ENCODE assay signal across 8 mouse cellular contexts in genomic region chr16:59846574-59846973, GRCm38 (mm10).
DNase-seq lines count a peak whose midpoint lies in the region; ATAC-seq and TF ChIP-seq lines count a peak whose summit lies in the region.

No protein-coding gene starts in this region.

- WGBS in midbrain, embryonic 10.5 days = 16% methylated on average over 3 of the region's 3 CpGs
- WGBS in midbrain, embryonic 16.5 days = 19% methylated on average over 3 of the region's 3 CpGs
- 20% methylated on average over 3 of the region's 3 CpGs for WGBS in midbrain, postnatal 0 days
- 13% methylated on average over 3 of the region's 3 CpGs for WGBS in thymus, adult 2 months

- H3K4me3 ChIP-seq in gastrocnemius, adult 2 months = no peak overlapping the region
- no peak overlapping the region for H3K4me3 ChIP-seq in midbrain, embryonic 10.5 days
- no peak overlapping the region for H3K4me3 ChIP-seq in midbrain, embryonic 16.5 days (ENCODE audit: low read depth, low read length)
- H3K4me3 ChIP-seq in midbrain, postnatal 0 days (ENCODE audit: low read depth, low read length) = no peak overlapping the region
- H3K4me3 ChIP-seq in thymus, adult 2 months (ENCODE audit: control insufficient read depth, insufficient read depth, low read length) = no peak overlapping the region

- no peak for TF ChIP-seq POLR2A in thymus, adult 2 months (IDR thresholded peaks at IDR 0.05; ENCODE audit: control insufficient read depth, extremely low read depth, insufficient read depth, low read length, poor library complexity)

- ATAC-seq in midbrain, embryonic 16.5 days = no peak
- no peak for ATAC-seq in midbrain, postnatal 0 days (ENCODE audit: low FRiP score)

- H3K9ac ChIP-seq in midbrain, embryonic 16.5 days (ENCODE audit: low read depth, low read length) = no peak overlapping the region
- H3K9ac ChIP-seq in midbrain, postnatal 0 days (replicated peaks; ENCODE audit: low read length, poor library complexity, severe bottlenecking) = no peak overlapping the region

- H3K4me2 ChIP-seq in midbrain, embryonic 16.5 days (ENCODE audit: low read length) = no peak overlapping the region
- H3K4me2 ChIP-seq in midbrain, postnatal 0 days (ENCODE audit: low read depth, low read length, poor library complexity, severe bottlenecking) = no peak overlapping the region

- no peaks in the 10 kb centered on the region for H3K9me3 ChIP-seq in midbrain, embryonic 10.5 days (replicated peaks)
- H3K9me3 ChIP-seq in midbrain, embryonic 16.5 days (replicated peaks; ENCODE audit: control insufficient read depth, low read length, poor library complexity, severe bottlenecking) = no peaks in the 10 kb centered on the region; the same call in 1 of the 2 replicates
- no peaks in the 10 kb centered on the region for H3K9me3 ChIP-seq in midbrain, postnatal 0 days (ENCODE audit: low read length)

- DNase-seq in gastrocnemius, adult 2 months = no peak
- DNase-seq in gastrocnemius, adult 8-10 months (ENCODE audit: low spot score in 2 of 2) = no peak
- peak; percentile 50 for DNase-seq in midbrain, embryonic 10.5 days (ENCODE audit: low spot score)
- peak; percentile 55 for DNase-seq in adrenal gland, postnatal 25 days
- peak; percentile 45 for DNase-seq in forelimb bud, embryonic 11.5 days (ENCODE audit: low read depth, low spot score)
- peak; percentile 32 for DNase-seq in midbrain, postnatal 0 days (ENCODE audit: low spot score)
- no peak for DNase-seq in thymus, adult 2 months

- intact Hi-C loops in gastrocnemius, adult 2 months (cut with DNase I) = no loop called here

- no peak overlapping the region for H3K27ac ChIP-seq in gastrocnemius, adult 2 months
- H3K27ac ChIP-seq in midbrain, embryonic 10.5 days (replicated peaks) = no peak overlapping the region
- H3K27ac ChIP-seq in midbrain, embryonic 16.5 days (ENCODE audit: low read length) = no peak overlapping the region
- H3K27ac ChIP-seq in midbrain, postnatal 0 days (ENCODE audit: low read depth, low read length) = no peak overlapping the region
- no peak overlapping the region for H3K27ac ChIP-seq in thymus, adult 2 months (ENCODE audit: control insufficient read depth, insufficient read depth, low read length)

- TF ChIP-seq CTCF in gastrocnemius, adult 2 months (IDR thresholded peaks at IDR 0.05) = peak; percentile 43
- peak; percentile 62 for TF ChIP-seq CTCF in midbrain, postnatal 0 days (IDR thresholded peaks at IDR 0.05)
- TF ChIP-seq CTCF in thymus, adult 2 months (IDR thresholded peaks at IDR 0.05; ENCODE audit: borderline replicate concordance, control insufficient read depth, extremely low read depth, insufficient read depth, low read length, poor library complexity) = no peak

- no peaks in the 10 kb centered on the region for H3K27me3 ChIP-seq in midbrain, embryonic 10.5 days (ENCODE audit: low read depth, poor library complexity, severe bottlenecking)
- no peaks in the 10 kb centered on the region for H3K27me3 ChIP-seq in midbrain, embryonic 16.5 days (ENCODE audit: control insufficient read depth, insufficient read depth, low read depth, low read length)
- H3K27me3 ChIP-seq in midbrain, postnatal 0 days (ENCODE audit: insufficient read depth, low read length) = no peaks in the 10 kb centered on the region
- H3K27me3 ChIP-seq in thymus, adult 2 months (ENCODE audit: control insufficient read depth, insufficient read depth, low read length) = no peaks in the 10 kb centered on the region

- H3K4me1 ChIP-seq in midbrain, embryonic 10.5 days = no peaks in the 10 kb centered on the region
- H3K4me1 ChIP-seq in midbrain, embryonic 16.5 days (ENCODE audit: control insufficient read depth, insufficient read depth, low read length) = no peaks in the 10 kb centered on the region
- no peaks in the 10 kb centered on the region for H3K4me1 ChIP-seq in midbrain, postnatal 0 days (ENCODE audit: insufficient read depth, low read length)
- no peaks in the 10 kb centered on the region for H3K4me1 ChIP-seq in thymus, adult 2 months (replicated peaks; ENCODE audit: control insufficient read depth, insufficient read depth, low read length)

- H3K36me3 ChIP-seq in midbrain, embryonic 10.5 days = no peaks in the 10 kb centered on the region
- no peaks in the 10 kb centered on the region for H3K36me3 ChIP-seq in midbrain, embryonic 16.5 days (ENCODE audit: control insufficient read depth, insufficient read depth, low read length)
- no peaks in the 10 kb centered on the region for H3K36me3 ChIP-seq in midbrain, postnatal 0 days (ENCODE audit: insufficient read depth, low read length)
- no peaks in the 10 kb centered on the region for H3K36me3 ChIP-seq in thymus, adult 2 months (ENCODE audit: control insufficient read depth, insufficient read depth, low read length)

Comparison
In these comparisons a context has a peak if more than half of its experiments do, and no peak if none do; other contexts are left out.
1. DNase-seq: peak in midbrain, embryonic 10.5 days (single experiment), adrenal gland, postnatal 25 days (single experiment), forelimb bud, embryonic 11.5 days (single experiment) and midbrain, postnatal 0 days (single experiment); none in gastrocnemius, adult 2 months (single experiment), gastrocnemius, adult 8-10 months (0 of 2) and thymus, adult 2 months (single experiment).